Mouse (Mus musculus) adrenal gland (tissue): Measurements from ENCODE around the gene 2210011C24Rik.

Source experiments
- intact Hi-C: fragments of 180-260 bp; cut with DNase I; formaldehyde crosslinking; loops from one replicate; pipeline ENCODE4 v1.15.1; 2025
- long read RNA-seq, 2 experiments: library from polyadenylated mRNA; unstranded; transcript quantifications; one replicate each; pipeline ENCODE4 v2.0.0; 2020; ENCODE audit warnings: borderline replicate concordance in 1 of 2; ENCODE audit not compliant: insufficient replicate concordance in 1 of 2

2210011C24Rik gene
- long read RNA-seq, experiment 1, partial matches to known transcripts: 0 of 1 reads
- long read RNA-seq, experiment 1, other reads (novel, unspliced or antisense): 0 of 1 reads
- long read RNA-seq, experiment 2, partial matches to known transcripts: 0 of 1 reads
- long read RNA-seq, experiment 2, other reads (novel, unspliced or antisense): 1 of 1 reads

DNA sequence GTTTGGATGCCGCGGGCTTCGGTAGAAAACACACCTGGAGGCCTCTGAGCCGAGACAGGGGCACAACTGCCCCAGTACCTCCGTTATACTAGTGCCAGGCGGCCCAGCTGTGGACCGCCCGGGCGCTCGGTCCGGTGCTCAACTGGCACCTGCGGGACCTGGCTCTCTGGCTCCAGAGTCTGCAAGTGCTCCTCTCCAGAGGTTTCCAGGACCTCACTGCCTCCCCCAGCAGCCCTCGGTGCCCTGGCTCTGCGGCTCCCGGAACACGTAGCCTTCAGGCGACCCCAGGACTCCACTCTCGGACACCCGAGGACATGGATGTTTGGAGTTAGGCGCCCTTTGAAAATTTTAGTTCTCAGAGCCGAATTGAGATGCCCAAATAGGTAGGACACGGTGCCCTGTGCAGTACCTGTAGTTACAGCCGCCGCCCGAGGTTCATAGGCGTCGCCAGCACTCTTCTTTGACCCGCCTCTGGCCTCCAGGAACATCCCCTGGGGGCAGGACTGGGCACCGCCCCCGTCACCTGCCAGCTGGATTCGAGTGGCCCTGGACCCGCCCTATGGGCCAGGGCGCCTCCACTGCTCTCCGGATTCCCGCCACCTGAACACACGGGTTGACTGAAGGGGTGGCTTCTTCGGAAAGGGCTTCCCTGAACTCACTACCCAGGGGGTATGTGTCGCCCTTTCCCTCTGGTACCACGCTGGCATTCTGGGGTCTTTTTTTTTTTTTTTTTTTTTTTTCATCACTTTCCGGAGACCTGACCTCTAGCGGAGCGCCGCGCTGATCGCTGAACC, at the start of gene 2210011C24Rik:
2210011C24Rik (minus strand) TSS at position 467 of the 794 bp plus-strand sequence.
- intact Hi-C loops: no loop called here

DNA sequence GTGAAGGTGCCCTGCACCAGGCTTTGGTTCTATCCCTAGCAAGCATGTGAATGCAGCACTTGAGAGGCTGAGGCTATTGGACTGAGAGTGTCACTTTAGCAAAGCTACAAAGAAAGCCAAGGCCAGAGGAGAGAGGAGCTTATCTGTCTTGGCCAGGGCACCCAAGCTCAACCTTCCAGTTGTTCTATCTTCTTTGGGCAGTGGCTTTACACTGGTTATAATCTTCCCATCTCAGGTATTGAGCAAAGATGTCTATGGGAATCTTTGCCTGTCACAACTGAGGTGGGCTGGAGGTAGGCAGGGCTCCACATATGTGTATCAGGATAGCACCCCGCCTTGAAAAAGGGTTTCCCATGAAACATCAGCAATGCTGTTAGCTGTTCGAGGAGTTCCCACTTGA, 48.3 kb upstream of the 2210011C24Rik start:
- intact Hi-C loops: no loop called here

DNA sequence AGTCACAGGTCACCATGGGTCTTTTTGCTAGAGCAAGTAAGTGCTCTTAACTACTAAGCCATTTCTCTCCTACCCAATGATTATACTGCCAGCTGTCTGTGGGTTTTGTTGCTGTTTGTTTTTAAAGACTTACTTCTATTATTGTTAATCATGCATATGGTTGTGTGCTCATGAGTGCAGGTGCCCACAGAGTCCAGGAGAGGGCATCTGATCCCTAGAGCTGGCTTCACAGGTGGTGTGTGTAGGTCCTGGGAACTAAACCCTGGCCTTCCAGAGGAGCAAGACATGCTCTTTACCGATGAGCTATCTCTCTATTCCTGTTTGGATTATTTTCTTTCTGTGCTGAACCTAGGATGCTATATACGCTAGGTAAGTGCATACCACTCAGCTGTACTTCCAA, 47.3 kb upstream of the 2210011C24Rik start:
- intact Hi-C loops: no loop called here

DNA sequence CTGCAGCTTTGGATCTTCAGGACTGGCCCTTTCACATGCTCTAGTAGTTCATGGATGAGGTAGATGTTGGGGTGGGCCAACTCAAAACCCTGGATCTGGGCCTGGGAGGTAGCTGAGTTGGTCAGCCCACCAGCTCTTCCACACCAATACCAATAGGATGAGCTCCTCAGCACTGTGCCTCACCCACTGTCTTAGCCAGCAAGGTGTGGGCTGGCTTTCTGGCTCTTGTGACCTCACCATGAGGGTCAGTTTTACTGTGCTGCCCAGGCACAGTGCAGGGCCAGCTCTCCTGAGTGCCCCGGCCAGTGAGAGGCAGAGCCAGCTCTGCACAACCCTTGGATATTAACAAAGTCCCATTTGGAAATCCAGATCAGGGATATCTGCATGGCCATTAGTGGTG, 45.9 kb upstream of the 2210011C24Rik start:
- intact Hi-C loops: no loop called here

DNA sequence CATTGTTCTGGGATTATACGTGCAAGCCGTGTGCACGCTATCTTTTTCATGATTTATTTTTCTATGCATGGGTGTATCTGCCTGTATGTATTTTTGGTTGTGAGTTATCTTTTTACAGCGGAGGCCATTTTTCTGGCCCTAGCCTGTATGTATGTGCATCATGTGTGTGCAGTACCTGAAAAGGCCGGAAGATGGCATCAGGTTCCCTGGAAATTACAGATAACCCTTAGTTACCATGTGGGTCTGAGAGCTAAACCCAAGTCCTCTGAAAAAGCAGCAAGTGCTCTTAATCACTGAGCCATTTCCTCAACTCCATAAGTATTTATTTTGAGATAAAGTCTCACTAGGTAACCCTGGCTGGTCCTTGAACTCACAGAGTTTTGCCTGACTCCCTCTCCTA, 41.3 kb upstream of the 2210011C24Rik start:
- intact Hi-C loops: no loop called here

DNA sequence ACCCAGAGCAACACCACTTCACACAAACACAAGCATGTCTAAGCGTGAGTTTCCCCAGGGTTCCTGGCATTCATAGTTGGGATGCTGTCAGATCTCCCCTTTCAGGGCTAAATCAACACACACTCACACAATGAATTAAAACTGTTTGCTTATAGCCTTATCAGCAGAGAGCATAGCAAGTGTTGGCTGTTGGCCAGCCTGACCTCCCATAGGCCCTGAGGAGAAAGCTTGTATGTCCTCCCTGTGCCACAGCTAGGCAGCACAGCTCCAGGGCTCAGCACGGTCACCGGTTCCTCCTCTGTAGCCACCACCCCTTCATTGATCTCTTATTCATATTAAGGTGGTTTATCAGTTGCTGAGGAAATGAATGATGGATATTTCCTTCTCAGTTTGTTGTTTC, 40.8 kb upstream of the 2210011C24Rik start:
- intact Hi-C loops: no loop called here

DNA sequence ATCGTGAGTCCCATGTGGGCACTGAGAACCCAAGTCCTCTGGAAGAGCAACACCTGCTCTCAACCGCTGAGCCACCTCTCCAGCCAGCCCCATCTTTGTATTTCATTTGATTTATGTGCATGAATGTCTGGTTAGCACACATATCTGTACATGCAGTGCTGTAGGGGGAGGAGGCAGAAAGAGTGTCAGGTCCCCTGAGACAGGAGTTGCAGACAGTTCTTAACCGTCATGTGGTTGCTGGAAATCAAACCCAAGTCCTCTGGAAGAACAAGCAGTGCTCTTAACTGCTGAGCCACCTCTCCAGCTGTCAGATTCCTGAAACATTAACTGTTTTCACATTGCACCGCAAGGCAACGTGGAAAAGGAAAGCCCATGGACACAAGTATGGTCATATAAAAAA, 36.2 kb upstream of the 2210011C24Rik start:
- intact Hi-C loops: no loop called here

DNA sequence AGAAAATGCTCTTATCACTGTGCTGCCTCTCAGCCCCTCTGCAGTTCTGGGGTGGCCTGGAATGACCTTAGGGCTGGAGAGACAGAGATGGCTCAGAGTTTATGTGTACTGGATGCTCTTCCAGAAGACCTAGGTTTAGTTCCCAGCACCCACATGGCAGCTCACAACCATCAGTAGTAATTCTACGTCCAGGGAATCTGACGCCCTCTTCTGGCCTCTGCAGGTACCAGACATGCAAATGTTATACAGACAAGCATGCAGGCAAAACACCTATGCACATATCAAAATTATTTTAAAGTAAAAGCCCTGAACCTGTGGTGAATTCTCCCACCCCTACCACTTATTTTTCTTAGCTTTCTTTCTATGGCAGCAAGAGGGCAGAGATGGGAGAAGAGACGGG, 34.5 kb upstream of the 2210011C24Rik start:
- intact Hi-C loops: no loop called here

DNA sequence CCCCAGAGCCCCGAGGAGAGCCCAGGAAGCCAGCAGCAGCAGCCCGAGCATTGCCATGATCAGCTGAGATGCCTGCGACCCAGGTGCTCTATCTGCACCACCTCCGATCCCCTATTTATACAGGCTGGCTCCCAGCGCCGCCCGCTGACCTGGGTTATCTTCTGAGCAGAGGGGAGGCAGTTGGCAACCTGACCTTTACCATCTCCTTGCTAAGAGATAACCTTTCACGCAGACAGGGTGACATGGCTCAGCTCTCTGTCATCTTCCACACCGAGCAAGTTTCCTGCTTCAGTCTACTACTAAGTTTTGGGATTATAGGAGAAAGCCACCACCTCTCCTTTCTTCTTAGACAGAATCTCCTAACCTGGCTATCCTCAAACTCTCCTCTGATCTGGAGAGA, 32.9 kb upstream of the 2210011C24Rik start, which contains the start of gene Rln3:
Rln3 (minus strand) TSS at position 101 of the 400 bp plus-strand sequence.
- intact Hi-C loops: loop anchor here (5.0 kb wide), 1 partner anchor 57 kb away; the partner anchor contains the start of gene Dcaf15

DNA sequence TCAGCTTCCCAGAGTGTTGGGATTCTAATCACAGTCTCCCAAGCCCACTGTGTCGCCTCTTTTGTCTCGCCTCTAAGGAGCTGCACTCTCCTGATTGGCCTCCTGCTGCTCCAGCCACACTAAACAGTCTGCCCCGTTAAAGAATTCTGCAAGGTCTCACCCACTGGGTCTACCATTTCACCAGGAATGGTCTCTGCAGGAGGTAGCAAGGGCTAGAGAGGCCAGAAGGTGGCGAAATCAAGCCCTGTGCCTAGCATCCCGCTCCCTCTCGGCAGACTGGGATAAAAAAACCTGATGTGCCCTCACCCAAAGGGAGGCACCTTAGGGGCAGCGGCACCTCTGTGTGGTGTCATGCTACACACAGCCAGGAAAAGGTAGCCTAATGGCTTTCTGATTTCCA, 32.1 kb upstream of the 2210011C24Rik start:
- intact Hi-C loops: loop anchor here (5.0 kb wide), 1 partner anchor 58 kb away; the partner anchor contains the start of gene Dcaf15

DNA sequence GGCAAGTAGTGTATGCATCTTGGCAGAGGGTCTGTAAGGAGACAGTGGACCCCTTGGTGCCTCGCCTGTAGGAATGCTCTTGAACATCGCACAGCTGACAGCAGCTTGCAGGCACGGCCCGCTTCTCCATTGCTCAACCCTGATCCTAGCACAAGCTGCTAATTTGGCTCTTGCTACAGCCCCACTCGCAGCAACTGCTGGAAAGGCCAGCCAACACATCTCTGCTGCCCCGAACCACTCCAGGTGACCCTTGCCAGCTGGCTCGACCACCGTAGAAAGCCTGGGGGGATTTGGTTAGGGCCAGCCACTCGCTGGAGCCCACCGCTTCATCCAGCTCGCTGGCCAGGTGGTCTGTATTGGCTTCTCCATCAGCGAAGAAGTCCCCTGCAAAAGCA, 31.0 kb upstream of the 2210011C24Rik start:
- intact Hi-C loops: loop anchor here (5.0 kb wide), 1 partner anchor 59 kb away; the partner anchor contains the start of gene Dcaf15

DNA sequence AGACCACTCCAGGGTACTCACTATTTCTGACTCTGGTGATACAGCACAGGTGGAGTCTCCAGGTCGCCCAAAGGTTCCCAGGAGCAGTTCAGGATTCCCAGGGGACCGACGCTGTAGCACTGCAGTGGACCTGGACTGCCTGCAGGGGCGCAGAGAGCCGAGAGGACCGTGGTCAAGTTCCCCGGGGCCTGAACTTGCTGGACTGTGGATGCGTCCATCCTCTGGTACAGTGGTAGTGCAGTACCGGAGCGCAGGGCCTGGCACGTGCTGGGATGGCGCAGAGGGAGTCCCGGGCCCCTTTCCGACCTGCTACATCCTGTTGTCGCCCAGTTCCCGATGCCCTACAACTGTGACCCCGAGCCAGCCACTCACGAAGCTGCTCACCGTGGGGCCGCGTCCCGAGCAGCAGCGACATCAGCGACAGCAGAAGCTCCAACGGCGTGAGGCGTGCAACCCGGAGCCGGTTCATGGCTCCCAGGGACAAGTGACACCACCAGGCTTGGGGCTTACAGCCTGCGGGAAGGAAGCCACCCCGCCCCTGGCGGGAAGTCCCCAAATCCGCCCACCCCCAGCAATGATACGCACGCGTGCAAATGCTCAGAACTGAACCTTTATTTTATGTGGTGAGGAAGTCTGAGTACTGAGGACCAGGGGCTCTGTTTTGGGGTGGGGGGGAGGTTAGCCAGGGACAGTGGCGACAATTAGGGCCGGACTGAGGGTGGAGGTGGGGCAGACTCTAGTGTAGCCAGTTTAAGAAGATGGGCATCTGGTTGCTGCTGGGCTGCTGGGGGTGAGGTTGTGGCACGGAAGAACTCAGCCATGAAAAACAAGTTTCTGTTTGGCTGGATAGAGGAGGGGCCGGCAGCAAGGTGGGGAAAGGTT, 30.3 kb upstream of the 2210011C24Rik start, which contains the start of gene Il27ra:
Il27ra (minus strand) TSS at position 524 of the 882 bp plus-strand sequence.
- intact Hi-C loops: loop anchor here (5.0 kb wide), 1 partner anchor 60 kb away; the partner anchor contains the start of gene Dcaf15

DNA sequence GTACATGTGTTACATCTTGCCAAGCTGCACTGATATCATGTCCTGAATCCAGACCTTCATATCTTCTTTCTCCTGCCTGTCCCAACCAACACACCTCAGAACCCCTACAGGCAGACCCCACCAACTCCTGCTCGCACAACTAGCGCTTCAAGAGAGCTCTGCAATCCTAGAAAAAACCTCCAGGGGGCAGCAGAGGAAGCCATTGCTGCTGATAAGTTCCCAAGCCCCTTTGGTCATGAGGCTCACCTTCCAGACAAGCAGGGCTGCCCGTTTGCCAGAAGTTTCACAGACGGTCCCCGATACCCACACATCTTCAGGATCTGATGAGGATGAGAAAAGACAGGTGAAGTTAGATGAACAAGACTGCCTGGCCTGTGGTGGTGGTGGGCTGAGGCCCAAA, 27.1 kb upstream of the 2210011C24Rik start:
- intact Hi-C loops: loop anchor here (5.0 kb wide), 2 partner anchors 143 to 318 kb away; no protein-coding TSS in a partner anchor

DNA sequence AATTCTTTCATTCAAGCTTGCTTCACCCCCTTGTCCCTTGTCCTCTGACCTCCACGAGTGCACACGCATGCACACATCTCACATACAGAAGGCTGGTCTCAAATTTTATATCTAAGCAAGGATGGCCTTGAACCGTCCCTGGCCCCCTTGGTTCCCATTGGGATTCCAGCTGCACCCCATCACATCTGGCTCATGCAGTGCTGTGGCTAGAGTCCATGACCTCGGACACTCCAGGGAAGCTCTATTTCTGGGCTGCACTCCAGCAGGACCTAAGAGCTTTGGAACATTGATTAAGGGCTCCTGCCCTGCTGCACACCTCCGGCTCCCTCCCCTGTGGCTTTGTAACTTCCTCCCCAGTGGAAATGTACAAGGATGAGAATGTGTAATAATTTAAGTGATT, 26.0 kb upstream of the 2210011C24Rik start:
- intact Hi-C loops: loop anchor here (5.0 kb wide), 2 partner anchors 144 to 319 kb away; no protein-coding TSS in a partner anchor

DNA sequence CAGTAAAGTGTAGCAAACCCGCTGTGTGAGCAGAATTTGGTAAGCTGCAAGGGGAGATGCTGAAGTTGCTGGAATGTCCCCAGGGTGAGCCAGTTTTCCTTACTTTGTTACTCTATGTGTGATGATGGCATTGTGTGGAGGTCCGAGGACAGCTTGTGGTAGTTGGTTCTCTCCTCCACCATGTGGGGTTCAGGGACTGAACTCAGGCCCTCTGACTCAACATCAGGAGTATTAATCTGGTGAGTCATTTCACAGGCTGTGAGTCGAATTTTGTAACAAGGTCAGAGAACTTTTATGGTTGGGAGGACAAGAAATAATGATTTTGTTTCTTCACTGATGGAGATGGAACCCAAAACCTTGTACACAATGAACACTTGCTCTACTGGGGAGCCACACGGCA, 20.8 kb upstream of the 2210011C24Rik start:
- intact Hi-C loops: no loop called here

DNA sequence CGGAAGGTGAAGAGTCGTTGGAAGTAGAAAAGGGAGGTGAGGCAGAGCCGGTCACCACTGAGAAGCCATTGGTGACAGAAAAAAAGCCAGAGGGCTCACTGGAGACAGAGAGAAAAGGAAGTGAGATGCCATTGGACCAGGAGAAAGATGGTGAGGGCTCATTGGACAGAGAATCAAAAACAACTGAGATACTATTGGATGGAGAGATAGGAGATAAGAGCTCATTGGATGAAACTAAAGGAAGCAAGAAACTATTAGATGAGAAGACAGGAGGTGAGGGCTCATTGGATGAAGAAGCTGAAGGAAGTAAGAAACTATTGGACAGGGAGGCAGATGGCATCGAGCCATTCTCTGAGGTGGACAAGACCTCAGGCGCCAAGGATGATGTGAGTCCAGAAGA, 17.3 kb upstream of the 2210011C24Rik start:
- intact Hi-C loops: no loop called here

DNA sequence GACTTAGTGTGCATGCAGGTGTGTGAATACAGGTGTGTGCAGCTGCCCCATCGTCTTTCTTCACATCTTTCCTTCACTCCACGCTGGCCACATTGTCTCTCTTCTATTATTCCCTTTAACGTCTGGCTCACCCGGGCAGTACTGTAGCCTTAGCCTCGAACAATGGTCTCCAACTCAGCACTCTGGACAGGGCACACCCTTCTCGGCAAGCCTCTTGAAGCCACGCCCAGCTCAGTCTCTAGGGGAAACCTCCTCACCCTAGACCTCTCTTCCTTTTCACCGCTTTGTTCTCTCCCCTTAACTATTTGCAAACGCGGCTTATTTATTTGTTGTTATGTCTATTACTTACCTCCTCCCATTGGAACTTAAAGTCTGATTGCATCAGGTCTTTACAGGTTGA, 15.5 kb upstream of the 2210011C24Rik start:
- intact Hi-C loops: no loop called here

DNA sequence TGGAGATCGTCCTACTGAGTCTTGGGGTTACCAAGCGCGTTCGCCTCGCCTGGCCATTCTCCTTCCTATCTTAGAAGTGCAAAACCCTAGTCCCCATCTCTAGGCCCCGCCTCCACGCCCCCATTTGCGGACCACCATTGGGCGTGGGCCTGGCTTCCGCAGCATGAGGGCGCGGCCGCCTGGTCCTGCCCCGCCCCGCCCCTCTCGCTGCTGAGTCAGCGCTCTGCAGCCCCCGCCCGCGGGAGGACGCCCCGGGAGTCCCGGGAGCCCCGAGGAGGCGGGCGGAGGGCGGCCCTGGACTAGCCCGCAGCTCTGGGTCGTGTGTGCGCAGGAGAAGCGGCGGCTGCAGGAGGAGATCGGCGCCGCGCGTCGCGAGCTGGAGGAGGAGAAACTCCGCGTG, 13.9 kb upstream of the 2210011C24Rik start:
- intact Hi-C loops: no loop called here

DNA sequence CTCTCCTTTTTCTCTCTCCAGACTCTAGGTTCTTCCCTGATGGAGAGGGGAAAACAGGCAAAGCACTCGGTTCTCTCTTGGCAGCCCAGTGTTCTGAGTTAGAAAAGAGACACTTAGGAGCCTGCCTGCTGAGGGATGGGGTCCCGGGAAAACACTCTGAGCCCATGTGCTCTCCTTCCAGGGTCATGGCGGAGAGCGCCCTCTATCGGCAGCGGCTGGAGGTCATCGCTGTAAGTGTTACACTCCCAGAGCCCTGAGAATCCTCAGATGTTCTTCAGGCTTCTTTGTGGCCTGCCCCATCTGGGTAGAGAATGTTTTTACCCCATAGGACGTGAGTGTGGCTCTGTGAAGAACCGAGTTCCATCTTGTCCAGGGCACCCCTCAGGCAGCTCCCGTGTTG, 12.2 kb upstream of the 2210011C24Rik start:
- intact Hi-C loops: no loop called here

DNA sequence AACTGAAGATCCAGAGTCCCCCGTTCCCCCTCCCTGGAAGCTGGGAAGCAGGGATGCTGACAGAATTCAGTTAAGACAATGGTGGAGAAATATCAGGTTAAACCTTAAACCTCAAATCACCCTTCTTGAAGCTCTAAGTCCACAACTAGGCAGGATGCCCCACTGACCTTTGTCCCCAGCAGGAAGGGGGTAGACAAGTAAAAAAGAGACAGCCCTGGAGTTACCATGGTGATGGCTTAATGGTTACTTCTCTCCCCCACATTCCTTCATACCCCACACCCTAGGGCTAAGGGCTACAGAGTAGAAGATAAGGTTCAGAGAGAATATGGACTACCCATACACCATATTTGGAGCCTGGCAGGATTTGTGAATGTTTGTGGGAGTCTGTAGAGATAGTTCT, 11.7 kb upstream of the 2210011C24Rik start:
- intact Hi-C loops: no loop called here

DNA sequence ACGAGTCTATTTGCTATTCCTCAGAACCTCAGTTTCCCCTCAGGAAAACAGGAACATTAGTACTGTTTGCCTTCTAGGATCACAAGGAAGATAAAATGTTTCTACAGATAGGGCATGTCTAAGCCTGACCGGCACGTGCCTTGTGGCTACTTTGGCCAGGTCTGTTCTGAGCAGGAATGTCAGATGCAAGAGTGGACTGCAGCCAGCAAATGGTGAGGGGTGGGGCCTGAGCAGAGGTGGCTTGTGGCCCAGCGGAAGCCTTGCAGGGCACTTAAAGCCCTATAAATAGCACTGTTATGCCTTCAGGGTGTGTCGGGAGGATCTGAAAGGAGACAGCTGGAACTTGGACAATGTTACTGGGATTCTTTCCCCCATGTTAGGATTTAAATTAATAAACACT, 11.1 kb upstream of the 2210011C24Rik start:
- intact Hi-C loops: no loop called here
